Mouse (Mus musculus) megakaryocyte progenitor cell, adult 5-6 weeks (primary cell): ENCODE data around the gene Ndrg4. TPM values are rescaled to one million over a fixed set of nuclear protein-coding genes. Genes with fewer than 3 reads are reported as not detected.

ENCODE experiments used
- ATAC-seq: replicated peaks from 2 replicates; pipeline ENCODE4 v1.8.0; 2016; ENCODE audit warnings: mild to moderate bottlenecking, moderate TSS enrichment, inconsistent platforms; ENCODE audit not compliant: poor library complexity
- total RNA-seq, 2 experiments: library from RNA; stranded (forward) in 1 of 2; stranded (reverse) in 1 of 2; fragments of 157-497, 149-512 nt in 1 of 2; fragments of 200-1000 nt in 1 of 2; gene quantifications; 2 replicates each; pipeline versions ENCODE4 v1.2.3 to v1.2.4; 2015 to 2017

Ndrg4 gene
- total RNA-seq, 2 experiments from 2014 or later = not detected

DNA sequence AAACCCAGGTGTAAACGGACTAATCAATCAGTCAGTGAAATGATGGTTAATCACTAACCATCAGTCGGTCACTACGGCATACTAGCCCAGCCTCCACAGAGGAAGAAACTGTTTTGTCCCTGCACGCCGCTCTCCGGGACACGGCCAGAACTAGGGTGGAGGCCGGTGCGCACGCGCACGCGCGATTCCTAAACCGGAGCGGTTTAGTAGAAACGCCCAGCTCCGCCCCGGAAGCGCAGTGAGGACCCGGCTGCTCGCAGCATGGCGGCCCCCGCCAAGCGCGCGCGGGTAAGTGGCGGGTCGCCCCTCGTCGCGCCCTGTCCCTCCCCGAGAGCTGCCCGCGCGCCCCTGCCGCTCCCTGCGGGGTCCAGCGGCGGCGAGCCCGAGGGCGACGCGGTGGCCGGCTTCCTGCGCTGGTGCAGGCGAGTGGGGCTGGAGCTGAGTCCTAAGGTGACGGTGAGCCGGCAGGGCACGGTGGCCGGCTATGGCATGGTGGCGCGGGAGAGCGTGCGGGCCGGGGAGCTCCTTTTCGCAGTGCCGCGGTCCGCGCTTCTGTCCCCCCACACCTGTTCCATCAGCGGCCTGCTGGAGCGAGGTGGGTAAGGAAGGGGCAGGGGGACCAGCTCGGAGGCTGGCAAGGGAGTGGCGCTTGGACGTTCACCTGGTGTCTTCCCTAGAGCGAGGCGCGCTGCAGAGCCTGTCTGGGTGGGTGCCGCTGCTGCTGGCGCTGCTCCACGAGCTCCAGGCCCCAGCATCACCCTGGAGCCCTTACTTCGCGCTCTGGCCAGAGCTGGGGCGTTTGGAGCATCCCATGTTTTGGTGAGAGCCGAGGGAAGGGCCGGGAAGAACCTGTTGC, 39.1 kb downstream of the Ndrg4 start, which contains the start of gene Setd6:
Gene Setd6, plus strand, starts transcription at position 206 of the 856 bp plus-strand sequence.
- ATAC-seq = peak; percentile 69

DNA sequence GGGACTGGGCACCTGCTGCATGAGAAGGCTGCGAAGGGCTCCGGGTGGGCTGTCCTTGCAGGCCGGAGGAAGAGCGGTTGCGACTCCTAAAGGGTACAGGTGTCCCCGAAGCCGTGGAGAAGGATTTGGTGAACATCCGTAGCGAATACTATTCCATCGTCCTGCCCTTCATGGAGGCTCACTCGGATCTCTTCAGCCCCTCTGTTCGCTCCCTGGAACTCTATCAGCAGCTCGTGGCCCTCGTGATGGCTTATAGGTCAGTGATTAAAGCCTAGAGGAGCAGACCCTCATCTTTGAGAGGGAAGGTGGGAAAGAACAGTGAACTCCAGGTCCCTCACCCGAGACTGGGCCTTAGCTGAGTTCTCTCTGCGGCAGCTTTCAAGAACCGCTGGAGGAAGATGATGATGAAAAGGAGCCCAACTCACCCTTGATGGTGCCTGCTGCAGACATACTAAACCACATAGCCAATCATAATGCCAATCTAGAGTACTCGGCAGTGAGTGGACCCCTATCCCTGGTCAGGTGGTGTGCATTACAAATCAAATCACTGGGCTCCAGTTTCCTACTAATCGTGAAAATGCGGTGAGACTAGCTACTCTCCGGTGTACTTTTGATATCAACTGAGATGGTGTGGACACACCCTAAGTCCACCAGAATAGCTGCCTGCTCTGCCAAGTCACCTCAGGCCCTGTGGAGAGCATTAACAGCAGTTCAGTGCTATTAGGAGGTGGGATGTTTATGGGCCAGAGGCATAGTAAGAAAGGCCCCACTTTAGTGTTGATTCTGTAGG, 40.0 kb downstream of the Ndrg4 start:
- ATAC-seq = peak; percentile 7

DNA sequence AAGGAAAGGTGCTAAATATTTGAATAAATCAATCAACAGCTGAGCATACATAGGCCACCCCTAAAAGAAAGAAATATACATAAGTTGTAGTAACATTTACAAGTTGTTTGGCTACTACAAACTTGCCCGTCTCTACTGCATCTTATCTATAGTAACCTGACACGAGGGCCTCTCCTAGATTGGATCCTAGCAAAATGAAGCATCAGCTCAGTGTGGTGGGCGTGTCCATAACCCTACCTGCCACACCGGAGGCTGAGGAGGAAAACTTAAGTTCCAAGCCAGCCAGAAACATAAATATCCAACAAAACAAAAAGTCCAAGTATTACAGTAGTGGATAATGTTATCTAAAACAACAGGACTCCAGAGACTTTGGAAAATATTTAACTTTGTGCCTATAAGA, 50.8 kb downstream of the Ndrg4 start:
- ATAC-seq = no peak; the same call in 1 of the 2 replicates

DNA sequence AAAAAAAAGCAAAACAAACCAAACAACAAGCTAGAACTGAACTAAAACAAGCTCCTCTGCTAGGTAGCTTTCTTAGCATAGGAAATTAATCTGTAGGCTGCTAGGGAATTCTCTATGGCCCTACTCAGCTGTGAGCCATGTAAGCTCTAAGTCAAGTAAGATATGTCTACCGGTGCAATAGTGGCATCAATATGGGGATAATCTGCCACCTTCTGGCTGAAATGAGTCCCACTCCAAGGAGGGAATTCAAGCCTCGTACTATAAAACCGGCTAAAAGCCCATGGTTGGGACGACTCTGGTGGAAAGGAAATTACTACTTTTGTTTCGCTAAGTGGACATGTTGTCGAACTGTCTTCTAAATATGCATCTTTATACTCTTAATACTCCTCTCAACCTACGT, 61.8 kb downstream of the Ndrg4 start:
- peak; percentile 60; the same call in 1 of the 2 replicates for ATAC-seq

DNA sequence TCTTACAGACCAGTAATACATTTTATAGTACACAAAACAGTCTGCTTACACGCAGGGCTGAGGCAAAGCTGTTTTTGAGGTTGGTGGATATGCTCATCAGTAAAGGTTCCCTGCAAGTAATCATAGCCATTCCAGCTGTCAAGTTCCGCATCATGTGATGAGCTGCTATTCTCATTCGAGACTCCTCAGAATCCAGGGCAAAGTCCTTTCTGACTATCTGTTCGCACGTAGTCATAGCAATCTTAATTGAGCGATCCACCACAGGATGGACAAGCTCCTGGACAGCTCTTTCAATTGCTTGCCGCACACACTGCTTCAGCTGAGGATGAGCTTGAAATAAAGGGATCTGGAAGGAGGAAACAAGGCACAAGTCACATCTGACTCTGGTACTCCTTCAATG, 65.0 kb downstream of the Ndrg4 start:
- no peak for ATAC-seq

DNA sequence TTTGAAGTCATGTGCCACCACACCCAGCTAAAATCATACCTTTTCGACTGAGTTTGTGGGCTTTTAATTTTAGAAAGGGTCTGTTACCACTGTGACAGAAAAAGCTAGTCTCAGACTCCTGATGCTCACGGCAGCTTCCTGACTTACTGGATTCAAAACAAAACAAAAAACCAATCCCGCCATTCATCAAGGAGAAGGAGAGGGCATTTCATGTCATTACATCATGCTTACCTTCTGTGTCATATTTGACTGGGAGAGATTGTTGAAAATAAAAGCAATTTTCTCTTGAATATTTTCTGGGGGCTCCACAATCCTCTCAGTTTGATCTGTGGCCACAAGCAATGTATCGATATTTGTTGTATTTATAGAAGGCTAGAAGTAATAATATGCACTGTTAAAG, 71.2 kb downstream of the Ndrg4 start:
- ATAC-seq = no peak

DNA sequence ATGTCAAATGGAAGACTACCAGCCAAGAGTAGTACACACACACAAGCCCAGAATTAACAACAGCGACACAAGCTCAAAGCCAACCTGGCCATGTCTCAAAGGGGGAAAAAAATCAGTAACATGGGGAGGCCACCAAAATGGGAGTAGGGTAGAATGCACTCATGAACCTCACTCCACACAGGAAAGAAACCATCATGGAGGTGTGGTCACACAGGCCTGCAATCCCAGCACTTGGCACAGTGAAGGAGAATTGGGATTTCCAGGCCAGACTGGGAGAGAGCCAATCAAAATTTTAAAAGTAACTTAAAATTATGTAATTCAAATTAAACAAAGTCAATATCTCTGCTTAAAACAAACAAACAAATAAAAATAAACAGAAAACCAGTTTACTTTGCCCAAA, 75.1 kb downstream of the Ndrg4 start:
- ATAC-seq = no peak

DNA sequence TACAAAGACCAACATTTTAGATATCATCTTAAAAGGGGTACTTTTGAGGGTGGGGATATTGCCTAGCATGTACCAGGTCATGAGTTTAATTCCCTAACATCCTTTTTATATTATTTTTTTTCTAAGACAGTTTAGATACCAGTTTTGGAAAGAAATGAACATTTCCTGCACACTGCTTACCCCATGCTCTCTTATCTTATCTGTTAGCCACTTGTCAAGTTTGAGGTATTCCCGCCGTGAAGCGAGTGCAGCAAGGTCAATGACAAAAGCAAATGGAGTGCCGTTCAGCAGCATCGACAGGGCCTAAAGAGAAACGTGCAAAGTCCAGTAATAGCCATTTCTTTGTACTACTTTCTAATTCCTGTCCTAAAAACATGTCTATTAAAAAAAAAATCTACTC, 83.5 kb downstream of the Ndrg4 start:
- peak; percentile 63 for ATAC-seq

GRCm38 (mm10) chr8:95764133-95764532, 87.4 kb downstream of the Ndrg4 start:
- peak; percentile 48; the same call in 1 of the 2 replicates for ATAC-seq

Other genes with a start within 250 kb of the Ndrg4 start
- gene Cfap20, start 242.1 kb upstream of the Ndrg4 start, total RNA-seq (2015) = 96.0 and 101 TPM in 2 replicates
- gene Cfap20, start 242.1 kb upstream of the Ndrg4 start, total RNA-seq (2017) = 52.0 and 63.2 TPM in 2 replicates
- 113 TPM in 2 replicates for gene Csnk2a2, start 186.9 kb upstream of the Ndrg4 start, total RNA-seq (2015)
- gene Csnk2a2, start 186.9 kb upstream of the Ndrg4 start, total RNA-seq (2017) = 30.0 and 33.1 TPM in 2 replicates
- not detected in 2 replicates for gene Ccdc113, start 142.9 kb upstream of the Ndrg4 start, total RNA-seq (2015)
- gene Ccdc113, start 142.9 kb upstream of the Ndrg4 start, total RNA-seq (2017) = not detected in 2 replicates
- not detected in 2 replicates for gene Prss54, start 100.6 kb upstream of the Ndrg4 start, total RNA-seq (2015)
- gene Prss54, start 100.6 kb upstream of the Ndrg4 start, total RNA-seq (2017) = not detected in 2 replicates
- gene Gins3, start 43.5 kb upstream of the Ndrg4 start, total RNA-seq (2015) = 15.8 and 19.6 TPM in 2 replicates
- 21.8 and 24.3 TPM in 2 replicates for gene Gins3, start 43.5 kb upstream of the Ndrg4 start, total RNA-seq (2017)
- gene Setd6, start 38.9 kb downstream of the Ndrg4 start, total RNA-seq (2015) = 29.8 and 31.8 TPM in 2 replicates
- 48.4 and 48.9 TPM in 2 replicates for gene Setd6, start 38.9 kb downstream of the Ndrg4 start, total RNA-seq (2017)
- 210 and 287 TPM in 2 replicates for gene Cnot1, start 130.5 kb downstream of the Ndrg4 start, total RNA-seq (2015)
- 104 and 139 TPM in 2 replicates for gene Cnot1, start 130.5 kb downstream of the Ndrg4 start, total RNA-seq (2017)
- 126 and 160 TPM in 2 replicates for gene Sap18b, start 148.4 kb downstream of the Ndrg4 start, total RNA-seq (2015)
- 314 and 323 TPM in 2 replicates for gene Sap18b, start 148.4 kb downstream of the Ndrg4 start, total RNA-seq (2017)
- gene Slc38a7, start 176.6 kb downstream of the Ndrg4 start, total RNA-seq (2015) = 6.4 and 6.8 TPM in 2 replicates
- gene Slc38a7, start 176.6 kb downstream of the Ndrg4 start, total RNA-seq (2017) = 4.2 and 5.1 TPM in 2 replicates
- gene Got2, start 211.6 kb downstream of the Ndrg4 start, total RNA-seq (2015) = 138 and 157 TPM in 2 replicates
- 116 and 132 TPM in 2 replicates for gene Got2, start 211.6 kb downstream of the Ndrg4 start, total RNA-seq (2017)